Mouse (Mus musculus) left cerebral cortex, adult 8-10 months (tissue): ENCODE measurements at regions not wholly inside any gene's neighbourhood (a gene's known extent, or its start where the extent isn't known, plus 50 kb on each side); places are given as distances from the start of the nearest gene placed in this dataset.

Source experiments
- DNase-seq, 2 experiments: peaks; one replicate each; pipeline ENCODE4 v3.0.0; 2022; ENCODE audit warnings: low spot score in 2 of 2

DNA sequence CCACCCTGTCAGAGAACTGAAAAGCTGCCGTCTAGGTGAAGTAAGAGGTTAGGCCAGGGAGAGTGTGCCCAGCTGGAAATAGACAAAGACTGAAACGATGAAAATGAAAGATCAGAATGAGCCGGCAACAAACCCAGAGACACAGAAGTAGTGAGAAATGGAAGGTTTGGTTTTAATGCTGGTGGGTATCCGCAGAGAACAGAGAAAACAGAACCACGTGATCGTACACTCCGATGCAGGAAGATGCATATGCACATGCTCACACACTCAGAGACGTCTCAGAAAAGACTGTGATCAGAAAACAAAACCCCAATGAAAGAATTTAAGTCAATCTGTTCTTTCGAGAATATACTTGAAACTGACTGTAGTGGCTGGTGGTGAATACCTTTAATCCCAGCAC lies 241.0 kb upstream of the Jmjd1c start:
- DNase-seq: no peak

DNA sequence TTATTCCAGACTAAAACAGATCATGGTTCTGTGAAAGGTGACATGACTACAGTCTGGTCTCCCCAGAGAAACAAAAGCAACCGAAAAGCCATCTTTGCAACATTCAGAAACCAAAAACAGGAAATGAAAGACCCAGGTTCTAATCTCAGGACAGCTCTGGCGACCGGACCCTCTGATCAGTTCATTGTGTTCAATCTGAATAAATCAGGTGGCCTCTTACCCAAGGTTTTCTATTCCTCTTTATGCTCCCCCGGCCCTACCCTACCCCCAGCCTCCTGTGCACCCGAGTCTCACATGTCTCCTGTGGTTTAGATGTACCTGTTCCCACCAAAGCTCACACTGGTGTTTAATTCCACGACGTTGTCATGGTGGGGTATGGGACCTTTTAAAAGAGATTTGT lies 238.6 kb upstream of the Jmjd1c start:
- DNase-seq: no peak

DNA sequence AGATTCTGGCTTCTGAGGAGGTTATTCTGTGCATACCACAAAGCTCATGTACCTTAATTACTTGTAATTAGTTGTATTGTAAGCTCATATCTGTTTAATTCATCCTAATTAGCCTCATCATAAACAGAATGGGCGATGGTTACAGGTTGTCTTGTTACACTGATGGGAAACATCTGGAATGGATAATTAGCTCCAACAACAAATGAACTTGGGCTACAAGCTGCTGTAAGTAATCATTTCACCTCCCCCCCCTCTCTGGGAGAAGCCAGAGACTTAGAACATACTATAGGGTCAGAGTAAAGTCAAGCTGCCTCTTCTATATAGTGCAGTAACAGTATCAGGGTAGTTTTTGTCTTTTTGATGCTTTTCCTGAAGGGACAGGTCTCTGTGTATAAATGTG lies 234.5 kb upstream of the Jmjd1c start:
- no peak for DNase-seq

DNA sequence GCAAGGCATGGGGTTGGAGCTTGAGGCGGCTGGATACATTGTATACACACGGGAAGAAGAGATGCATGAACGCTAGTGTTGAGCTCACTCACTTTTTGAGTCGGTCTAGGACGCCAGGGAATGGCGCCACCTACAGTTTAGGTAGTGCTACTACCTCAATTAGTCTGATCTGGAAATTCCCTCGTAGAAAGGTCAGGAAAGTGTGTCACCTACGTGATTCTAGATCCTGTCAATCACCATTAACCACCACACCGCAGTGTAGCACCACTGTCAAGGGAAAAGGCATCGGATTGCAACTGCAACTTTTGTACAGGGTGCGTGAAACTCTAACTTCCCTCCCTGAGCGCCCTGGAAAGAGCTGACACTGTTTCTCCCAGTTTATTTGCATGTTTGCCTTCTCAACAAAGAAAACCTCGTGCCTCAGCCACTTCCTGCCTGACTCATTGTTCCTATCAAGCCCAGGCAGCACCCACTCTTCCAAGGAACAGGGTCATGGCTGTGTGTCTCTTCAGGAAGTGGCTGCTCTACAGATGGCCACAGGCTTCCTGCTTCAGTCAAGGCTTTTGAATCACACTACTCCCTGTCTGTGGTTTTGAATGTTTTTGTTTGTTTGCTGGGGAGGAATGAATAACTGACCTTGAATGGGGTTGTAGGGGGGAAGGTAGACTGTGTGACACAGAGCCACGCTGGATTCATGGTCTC lies 231.6 kb upstream of the Jmjd1c start:
- no peak for DNase-seq

DNA sequence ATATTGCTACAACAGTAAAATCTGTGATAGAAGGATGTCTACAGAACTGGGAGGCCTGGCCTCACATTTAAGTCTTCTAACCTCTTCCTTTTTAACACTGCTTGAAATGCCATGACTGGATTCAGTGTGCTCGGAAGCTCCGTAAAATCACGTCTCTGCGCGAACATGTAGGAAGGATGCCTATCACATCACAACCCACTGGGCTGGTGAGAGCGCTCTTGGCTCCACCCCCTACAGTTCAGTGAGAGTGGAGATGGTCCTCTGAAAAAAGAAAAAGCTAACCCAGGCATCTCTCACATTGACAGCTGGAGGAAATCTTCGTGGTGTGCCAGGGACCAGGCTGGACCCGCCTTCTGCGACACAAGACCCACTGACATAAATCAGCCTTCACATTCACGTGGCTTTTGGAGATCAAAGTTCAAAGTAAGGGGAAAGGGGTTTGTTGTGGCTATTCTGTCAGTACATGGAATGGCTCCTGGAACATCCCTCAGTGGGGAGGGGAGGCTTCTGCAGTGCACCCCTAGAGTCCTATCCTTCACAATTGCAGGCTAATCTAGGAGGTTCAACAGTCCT lies 230.8 kb upstream of the Jmjd1c start:
- no peak for DNase-seq

DNA sequence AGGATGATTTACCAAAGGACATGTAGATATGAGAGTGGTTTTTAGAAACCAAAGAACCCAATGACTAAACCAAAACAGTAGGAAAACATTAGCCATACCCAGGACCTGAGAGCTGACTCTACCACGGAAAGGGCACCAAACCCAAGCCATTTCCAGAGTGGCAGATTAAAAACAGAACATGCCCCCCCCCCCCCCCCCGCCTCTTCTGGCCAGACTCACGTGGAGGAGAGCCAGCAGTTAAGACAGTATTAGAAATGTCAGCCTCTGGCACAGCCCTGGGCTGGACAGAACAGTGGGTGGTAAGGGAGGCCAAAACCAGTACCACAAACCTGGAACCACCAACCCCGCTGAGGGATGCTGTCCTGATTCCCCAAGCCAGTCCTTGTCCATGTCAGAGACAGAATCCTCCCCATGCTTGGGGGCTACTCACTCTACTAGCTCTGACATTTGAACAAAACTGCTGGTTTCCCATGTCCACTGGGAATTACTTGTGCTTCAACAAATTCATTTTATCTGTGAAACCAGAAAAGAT lies 224.7 kb upstream of the Jmjd1c start:
- no peak for DNase-seq

DNA sequence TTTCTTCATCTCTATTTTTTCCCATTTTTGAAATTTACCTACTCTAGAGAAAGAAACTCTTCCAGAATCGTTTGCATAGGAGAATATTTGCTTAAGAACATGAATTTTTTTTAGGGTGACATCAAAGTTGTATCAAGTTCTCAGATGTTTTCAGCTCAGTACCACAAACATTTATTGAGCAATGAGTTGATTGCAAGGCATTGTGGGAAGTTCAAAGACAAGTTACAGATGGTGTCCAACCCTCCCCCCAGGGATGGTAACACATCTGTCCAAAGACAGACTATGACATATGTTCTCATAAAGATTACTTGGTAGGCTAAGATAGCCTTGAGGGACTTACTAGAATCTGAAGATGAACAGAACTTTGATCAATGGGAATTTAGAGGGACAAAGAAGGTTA lies 224.3 kb upstream of the Jmjd1c start:
- no peak for DNase-seq

DNA sequence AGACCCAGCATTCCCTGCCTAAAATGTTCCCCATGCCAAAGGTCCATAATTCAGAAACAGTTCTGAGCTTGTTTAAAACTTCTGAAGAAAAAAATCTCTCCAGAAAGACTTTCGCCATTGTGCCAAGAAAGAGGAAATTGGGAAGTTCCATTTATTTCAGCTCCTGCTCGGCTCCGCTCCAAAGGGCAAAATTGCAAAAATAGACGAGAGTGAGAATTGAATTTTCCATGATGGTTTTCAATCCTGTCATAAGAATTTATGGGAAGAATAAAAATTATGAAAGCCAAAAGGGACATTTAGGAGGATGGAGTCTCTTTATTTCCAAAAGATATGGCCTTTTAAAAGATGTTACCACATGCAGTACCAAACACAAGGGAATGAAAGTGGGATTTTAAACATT lies 222.5 kb upstream of the Jmjd1c start:
- DNase-seq: no peak

DNA sequence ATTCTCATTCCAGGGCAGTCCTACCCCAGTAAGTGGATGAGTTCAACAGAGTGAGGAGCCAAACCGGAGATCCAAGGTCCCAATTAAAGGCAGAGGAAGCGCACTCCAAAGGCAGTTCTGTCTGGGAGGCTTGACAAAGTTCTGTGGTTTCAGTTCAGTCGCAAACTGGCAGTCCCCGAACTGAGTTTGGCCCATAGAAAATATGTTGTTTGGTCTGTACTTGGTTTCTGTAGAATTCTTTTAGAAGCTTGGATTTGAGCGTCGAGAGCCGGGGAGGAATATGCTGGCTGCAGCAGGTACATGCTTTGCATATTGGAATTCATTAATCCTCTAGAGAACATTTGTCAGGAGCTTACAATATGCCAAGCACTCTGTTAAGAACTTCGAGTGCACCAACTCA lies 216.9 kb upstream of the Jmjd1c start:
- no peak for DNase-seq

DNA sequence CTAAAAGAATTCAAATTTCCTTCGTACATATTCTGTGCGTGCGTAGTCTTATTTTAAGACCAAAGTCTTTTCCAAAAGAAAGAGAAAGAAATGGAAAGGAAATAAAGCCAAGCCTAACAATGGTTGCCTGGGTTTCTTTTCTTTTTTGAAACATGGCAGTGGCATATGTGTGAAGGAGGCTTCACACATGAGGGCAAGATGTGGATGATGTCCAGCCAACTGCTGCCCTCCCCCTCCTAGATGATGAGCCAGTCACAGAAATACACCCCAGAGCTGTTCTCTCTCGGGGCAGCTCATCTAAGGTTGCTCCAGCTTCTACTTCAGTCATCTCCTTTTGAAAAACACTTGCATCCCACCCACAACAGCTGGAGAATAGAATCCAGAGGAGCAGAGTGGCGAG lies 213.1 kb upstream of the Jmjd1c start:
- peak in 1 of 2 experiments; percentile 41 for DNase-seq

DNA sequence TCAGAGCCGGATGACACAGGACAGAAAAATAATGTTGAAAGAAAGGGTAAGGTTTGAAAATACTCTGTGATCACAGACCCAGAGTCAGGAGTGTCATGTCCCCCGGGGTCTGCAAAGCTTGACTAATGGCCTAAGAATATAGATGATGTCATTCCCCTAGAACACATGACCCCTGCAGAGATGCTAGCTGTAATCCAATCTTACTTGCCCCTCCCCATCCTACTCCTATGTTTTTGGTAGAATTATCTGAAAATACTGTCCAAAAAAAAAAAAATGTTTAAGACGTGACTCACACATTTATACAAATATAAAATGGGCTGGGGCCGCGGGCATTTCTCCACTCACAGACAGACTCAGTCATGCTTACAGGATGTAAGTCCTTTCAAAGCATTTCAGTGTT lies 210.3 kb upstream of the Jmjd1c start:
- DNase-seq: no peak

DNA sequence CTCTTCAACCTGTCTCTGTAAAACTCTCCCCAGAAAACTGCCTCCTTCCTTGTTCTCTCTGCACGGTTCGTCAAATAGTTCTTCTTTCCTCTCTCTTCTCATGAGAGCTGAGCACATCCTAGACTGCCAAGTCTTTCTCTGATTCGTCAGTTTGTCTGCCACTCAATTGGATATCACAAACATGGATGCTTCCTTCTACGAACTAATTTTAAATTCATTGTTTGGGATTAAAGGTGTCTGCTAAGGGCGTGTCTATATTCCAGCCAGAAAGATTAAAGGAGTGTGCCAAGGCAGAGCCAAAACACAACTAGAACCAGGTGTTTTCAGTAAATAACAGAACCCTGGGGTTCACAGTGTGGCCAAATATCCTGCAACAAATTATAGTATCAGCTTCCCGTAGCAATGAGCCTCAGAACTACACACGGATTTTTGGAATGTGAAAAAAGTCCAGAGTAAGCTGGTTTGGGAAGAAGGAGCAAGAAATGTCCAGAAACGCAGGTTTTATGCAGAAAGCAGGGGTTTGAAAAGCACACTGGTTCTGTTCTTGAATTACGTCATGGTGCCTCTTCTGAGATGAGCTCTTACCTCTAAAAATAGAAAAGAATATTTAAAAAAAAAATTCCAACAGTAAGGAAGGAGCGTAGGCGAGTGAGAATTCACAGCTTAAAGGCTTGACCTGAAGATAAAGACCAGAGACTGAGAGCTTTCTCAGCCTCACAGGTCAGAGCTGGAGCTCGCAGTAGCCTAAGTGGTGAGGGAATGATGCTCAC lies 206.0 kb upstream of the Jmjd1c start:
- no peak for DNase-seq

DNA sequence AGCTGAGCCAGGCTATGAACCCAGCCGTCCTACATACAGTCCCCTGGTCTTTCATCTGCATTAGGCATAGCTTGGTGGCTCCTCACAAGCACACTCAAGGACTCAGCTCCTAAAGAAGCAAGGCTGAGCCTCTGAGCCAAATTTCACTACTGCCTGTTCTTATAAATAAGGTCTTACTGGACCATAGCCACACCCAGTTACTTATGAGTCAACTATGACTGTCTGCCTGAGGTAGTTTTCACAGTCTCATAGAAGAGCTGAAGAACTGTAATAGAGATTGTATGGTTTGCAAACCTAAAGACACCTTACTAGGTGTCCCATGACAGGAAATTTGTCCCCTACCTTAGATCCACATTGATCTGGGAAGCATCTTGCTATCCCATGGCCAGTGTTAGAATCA lies 204.1 kb upstream of the Jmjd1c start:
- no peak for DNase-seq

DNA sequence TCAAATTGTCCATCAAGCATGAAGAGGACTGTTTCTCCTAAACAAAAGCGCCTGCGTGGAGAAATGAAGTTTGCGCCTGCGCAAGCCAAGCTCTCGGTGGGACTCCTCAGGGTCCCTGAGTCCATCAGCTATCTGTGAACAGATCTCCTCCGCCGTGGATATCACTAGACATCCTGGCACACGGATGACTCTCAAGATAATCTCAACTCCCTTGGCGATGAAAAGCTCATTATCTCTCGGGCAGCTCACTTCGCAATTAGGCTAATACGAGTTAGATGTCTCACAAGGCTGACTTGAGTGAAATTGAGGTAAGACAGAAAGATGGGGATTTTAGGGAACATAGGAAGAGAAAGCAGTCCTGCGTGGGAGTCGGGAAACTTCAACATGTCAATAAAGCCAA lies 202.1 kb upstream of the Jmjd1c start:
- DNase-seq: no peak

DNA sequence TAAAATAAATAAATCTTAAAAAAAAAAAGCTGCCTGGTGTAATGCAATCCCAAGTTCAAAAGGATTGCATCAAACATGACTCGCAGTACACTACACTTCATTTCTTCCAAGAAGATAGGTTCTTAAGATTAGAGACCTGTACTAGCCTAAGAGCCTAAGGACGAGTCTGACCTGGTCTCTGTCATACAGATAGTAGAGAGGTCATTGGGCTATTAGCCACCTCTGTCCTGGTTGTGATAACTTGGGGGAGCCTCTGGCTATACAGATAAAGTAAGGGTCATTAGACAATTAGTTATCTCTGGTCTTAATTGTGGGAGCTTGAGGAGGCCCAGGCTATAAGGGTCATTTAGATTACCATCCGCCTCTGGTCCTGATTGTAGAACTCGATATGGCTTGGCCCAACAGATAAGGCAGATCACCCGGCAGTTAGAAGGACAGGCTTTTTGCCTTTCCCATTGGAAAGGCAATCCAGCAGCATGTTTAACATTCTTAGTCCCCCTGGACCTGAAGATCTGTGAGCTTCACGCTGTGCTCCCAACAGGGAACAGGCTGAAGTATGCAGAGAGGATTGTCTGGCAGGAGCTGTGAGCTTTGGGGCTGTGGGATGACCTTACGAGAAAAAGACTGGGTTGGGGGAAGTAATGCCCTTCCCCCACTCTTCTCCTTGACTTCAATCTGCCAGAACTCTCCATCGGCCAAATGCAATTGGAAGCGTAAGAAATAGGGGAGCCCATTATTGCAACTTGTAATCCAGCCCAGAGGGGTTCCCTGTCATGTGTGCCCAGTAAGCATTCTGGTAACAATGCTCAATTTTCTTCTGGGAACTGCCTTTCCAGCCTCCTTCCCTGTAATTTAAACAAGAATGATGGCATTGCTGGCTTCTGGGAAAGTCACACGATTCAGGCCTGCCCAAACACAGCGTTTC lies 199.0 kb upstream of the Jmjd1c start:
- DNase-seq: no peak

DNA sequence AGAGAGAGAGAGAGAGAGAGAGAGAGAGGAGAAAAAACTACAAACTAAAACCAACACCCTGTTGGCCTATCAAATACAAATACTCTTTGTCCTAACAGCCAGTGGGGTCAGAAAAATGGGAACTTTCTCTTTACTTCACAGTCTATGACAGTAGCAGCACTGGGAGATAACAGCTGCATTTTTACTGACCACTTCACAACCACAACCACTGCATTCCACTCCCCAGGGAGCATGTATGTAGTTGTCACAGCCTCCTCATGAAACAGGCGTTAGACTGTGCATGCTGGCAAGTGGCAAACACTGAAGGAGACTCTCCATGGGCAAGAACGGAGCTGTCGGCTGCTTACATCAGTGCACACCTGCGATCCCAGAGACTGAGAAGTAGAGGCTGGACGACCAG lies 196.2 kb upstream of the Jmjd1c start:
- DNase-seq: no peak

DNA sequence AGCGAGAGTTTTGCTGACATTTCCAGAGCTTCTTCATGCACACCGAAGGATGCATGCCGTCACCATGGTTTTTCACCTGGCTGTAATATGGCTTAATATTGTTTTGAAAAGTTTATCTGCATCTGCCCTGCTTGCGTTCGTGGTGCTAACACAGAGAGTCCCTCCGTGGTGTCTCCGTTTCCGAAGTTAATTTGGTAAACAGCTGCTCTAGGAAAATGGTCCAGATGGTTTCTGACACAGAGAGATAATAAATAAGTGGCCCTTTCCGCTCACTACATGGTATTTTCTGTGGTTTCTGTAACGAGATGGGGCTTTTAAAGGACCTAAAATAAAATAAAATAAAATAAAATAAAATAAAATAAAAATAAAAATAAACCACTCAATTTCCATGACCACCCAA lies 195.1 kb upstream of the Jmjd1c start:
- DNase-seq: no peak

DNA sequence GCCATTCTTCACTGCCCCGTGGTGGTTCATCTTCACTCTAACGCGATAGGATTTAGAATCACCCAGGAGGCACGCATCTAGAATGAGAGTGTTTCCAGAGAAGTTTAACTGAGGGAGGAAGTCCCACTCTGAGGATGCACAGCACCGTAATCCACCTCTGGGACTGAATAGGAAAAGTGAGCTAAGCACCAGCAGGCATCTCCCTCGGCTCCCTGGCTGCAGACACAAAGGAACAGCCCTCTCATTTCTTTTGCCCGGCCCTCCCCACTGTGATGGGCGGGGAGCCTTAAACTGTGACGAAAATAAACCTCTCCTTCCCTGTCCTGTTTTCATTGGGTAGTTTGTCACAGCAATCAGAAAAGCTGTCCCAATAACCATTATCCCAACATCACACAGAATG lies 194.1 kb upstream of the Jmjd1c start:
- no peak for DNase-seq

DNA sequence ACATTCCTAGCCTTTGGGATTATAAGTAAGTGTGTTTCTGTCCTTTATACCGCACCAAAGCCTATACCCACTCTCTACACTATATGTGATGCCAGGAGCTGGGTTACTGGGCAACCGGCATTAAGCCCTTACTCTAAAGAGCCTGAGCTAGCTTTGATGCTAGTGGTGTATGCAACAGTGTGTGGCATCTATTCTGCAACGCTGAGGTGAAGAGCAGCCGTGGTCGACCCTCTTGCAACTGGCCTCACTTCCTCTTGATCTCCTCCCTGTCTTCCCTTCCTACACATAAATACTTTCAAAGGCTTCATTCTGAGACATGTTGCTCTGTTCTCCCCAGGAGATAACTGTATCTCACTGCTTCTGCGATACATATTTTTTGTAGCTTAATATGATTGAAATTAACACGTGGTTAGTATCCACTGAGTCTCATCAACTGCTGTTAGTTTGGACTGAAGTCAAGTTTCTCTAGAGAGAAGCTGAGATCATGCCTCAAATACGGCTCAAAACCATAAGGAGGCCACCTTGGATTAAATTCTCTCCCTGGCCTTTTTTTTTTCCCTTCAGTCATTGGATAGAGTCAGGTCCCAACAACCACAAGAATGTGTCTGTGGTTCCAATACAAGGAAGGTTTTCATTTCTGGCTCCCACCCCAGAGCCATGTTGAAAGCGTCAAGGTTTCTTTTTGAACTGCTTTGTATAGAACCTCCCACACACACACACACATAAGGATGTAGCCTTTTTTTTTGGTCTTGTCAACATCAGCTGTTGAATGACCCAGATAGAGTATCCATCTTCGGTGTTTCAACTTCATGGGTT lies 191.2 kb upstream of the Jmjd1c start:
- no peak for DNase-seq

DNA sequence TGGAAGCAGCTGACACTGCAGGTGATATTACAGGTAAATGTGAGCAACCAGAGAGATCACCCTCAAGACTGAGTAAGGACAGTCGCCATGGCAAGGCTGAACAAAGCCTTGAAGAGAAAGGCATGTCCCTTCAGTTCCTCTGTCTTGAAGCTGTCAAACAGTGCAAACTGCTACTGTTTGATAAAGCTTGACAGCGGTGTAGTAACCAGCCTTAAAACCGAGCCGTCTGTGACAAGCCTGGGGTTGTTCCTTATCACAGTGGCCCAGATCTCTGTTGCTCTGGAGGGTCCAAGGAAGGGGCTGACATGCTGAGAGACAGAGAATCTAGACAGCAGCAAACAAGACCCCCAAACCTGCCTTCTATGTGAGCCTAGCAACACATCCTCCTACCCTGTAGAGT lies 188.1 kb upstream of the Jmjd1c start:
- no peak for DNase-seq
